Mouse (Mus musculus) hindbrain, embryonic 16.5 days (tissue): Measurements from ENCODE around the gene Edil3. TPM values are rescaled to one million over a fixed set of nuclear protein-coding genes. Genes with fewer than 3 reads are reported as not detected.
A peak's percentile ranks its signal among the peaks of the same experiment; 100 is the strongest.

ENCODE experiments used
- ATAC-seq: fragments of 200-750 bp; cut with Nextera tagmentation; 2 replicates; pipeline ENCODE4 v1.8.0; 2017; ENCODE audit warnings: moderate TSS enrichment, moderate library complexity
- H3K27ac ChIP-seq: fragments of 300-500 bp; sonication (generic); 2 replicates; pipeline ENCODE4 v1.5.1; 2014; ENCODE audit warnings: low read depth, mild to moderate bottlenecking, control low read depth, low read length, moderate library complexity
- H3K27me3 ChIP-seq: fragments of 300-500 bp; sonication (generic); replicated peaks from 2 replicates; pipeline ENCODE4 v1.6.1; 2014; ENCODE audit warnings: low read length; ENCODE audit not compliant: control insufficient read depth, insufficient read depth
- H3K36me3 ChIP-seq: fragments of 300-500 bp; sonication (generic); 2 replicates; pipeline ENCODE4 v1.6.1; 2014; ENCODE audit warnings: mild to moderate bottlenecking, low read length, moderate library complexity, mixed read lengths; ENCODE audit not compliant: control insufficient read depth, insufficient read depth
- H3K4me1 ChIP-seq: fragments of 300-500 bp; sonication (generic); 2 replicates; pipeline ENCODE4 v1.6.1; 2014; ENCODE audit warnings: low read depth, low read length; ENCODE audit not compliant: control insufficient read depth, insufficient read depth
- H3K4me2 ChIP-seq: fragments of 300-500 bp; sonication (generic); 2 replicates; pipeline ENCODE4 v1.6.1; 2014; ENCODE audit warnings: mild to moderate bottlenecking, low read length, control low read depth, moderate library complexity
- H3K4me3 ChIP-seq: fragments of 300-500 bp; sonication (generic); 2 replicates; pipeline ENCODE4 v1.5.1; 2014; ENCODE audit warnings: mild to moderate bottlenecking, low read length, control low read depth, moderate library complexity
- H3K9ac ChIP-seq: fragments of 300-500 bp; sonication (generic); 2 replicates; pipeline ENCODE4 v1.6.1; 2014; ENCODE audit warnings: low read depth, mild to moderate bottlenecking, control low read depth, low read length, moderate library complexity
- H3K9me3 ChIP-seq: fragments of 300-500 bp; sonication (generic); 2 replicates; pipeline ENCODE4 v1.6.1; 2014; ENCODE audit warnings: mild to moderate bottlenecking, low read length, moderate library complexity; ENCODE audit not compliant: control insufficient read depth
- WGBS: fragments of 180-500 bp; shearing (Covaris S2); extraction: QIAGEN DNeasy Blood & Tissue Kit; methylation state at CpG from one replicate; pipeline ENCODE4 v1.1.7; 2014; 5-methylcytosine and 5-hydroxymethylcytosine counted together
- polyA plus RNA-seq: library from polyadenylated mRNA; unstranded; fragments of >200 nt; fragmentation: Nextera tagmentation; extraction: Ambion mirVana; gene quantifications from 2 replicates; pipeline ENCODE4 v1.2.1, GENCODE M21; 2015

Edil3 gene
- polyA plus RNA-seq = 62.3 and 63.7 TPM in 2 replicates

DNA sequence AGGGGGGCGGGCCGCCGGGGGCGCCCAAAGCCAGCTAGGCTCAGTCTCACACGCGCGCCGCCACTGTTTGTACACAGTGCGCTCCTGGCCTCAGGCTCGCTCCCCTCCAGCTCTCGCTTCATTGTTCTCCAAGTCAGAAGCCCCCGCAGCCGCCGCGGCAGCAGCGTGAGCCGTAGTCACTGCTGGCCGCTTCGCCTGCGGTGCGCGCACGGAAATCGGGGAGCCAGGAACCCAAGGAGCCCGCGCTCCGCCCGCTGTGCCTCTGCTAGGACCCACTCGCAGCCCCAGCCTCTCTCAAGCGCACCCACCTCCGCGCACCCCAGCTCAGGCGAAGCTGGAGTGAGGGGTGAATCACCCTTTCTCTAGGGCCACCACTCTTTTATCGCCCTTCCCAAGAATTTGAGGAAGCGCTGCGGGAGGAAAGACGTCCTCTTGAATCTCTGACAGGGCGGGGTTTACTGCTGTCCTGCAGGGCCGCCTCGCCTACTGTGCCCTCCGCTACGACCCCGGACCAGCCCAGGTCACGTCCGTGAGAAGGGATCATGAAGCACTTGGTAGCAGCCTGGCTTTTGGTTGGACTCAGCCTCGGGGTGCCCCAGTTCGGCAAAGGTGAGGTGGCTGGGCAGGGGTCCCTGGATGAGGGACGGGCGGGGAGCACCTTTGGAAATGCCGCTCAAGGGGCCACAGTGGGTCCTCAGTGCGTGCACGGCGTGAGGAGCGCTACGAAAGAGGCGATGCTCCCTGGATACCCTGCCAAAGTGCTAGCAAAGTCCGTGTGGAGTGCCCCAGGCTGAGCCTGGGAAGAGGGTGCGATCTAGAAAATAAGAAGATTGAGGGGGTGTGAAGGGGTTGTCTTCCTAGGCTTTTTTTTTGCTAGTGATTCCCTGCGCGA is at the start of gene Edil3:
Gene Edil3 (plus strand): TSS at position 33 of the 892 bp plus-strand sequence.
- Histone ChIP-seq H3K4me2 (peak within 1 kb of the TSS; percentile 85), H3K9ac (peak within 1 kb of the TSS; percentile 91), H3K9me3 (no peaks in the 10 kb centered on the region), H3K27me3 (no peaks in the 10 kb centered on the region), H3K4me3 (peak within 1 kb of the TSS; percentile 74), H3K36me3 (no peaks in the 10 kb centered on the region), H3K4me1 (peaks cover 5% of the 10 kb centered on the region), H3K27ac (peak within 1 kb of the TSS; percentile 81)
- 2% methylated on average over 53 of the region's 60 CpGs for WGBS
- peak; percentile 88 for ATAC-seq

- H3K36me3 ChIP-seq = no peaks in the 10 kb centered on the region
- 95% methylated on average over 1 of the region's 1 CpGs for WGBS
Observed at GRCm38 (mm10) chr13:88799186-88799585, 22.1 kb upstream of the Edil3 start.

DNA sequence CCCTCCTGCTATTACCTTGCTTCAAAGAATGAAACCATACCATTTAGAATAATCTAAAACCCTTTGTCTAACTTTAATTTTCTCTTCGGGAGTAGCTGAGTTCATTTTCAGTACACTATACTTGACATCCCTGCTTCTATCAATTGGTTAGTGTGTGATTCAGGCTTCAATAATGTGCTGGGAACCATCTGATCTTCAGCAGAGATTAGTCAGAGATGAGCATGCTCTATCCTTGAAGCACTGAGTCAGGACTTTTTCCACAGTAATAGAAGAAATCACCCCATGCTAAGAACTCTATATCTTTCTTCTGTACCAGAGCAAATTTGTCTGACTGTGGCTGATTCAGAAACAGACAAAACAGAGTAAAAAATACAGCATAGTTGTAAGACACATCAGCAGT is 20.3 kb upstream of the Edil3 start:
- Histone ChIP-seq H3K9me3 (no peaks in the 10 kb centered on the region), H3K9ac (no peak overlapping the region), H3K36me3 (no peaks in the 10 kb centered on the region), H3K4me1 (no peaks in the 10 kb centered on the region), H3K4me3 (no peak overlapping the region), H3K4me2 (no peak overlapping the region), H3K27ac (no peak overlapping the region), H3K27me3 (no peaks in the 10 kb centered on the region)
- no peak for ATAC-seq
- WGBS = 81% methylated on average over 1 of the region's 1 CpGs

More at GRCm38 (mm10) chr13:88799186-88799585, 22.1 kb upstream of the Edil3 start:
- Histone ChIP-seq H3K4me3 (no peak overlapping the region), H3K27ac (no peak overlapping the region), H3K9me3 (no peaks in the 10 kb centered on the region), H3K4me2 (no peak overlapping the region), H3K4me1 (no peaks in the 10 kb centered on the region), H3K27me3 (no peaks in the 10 kb centered on the region), H3K9ac (no peak overlapping the region)
- ATAC-seq = no peak

DNA sequence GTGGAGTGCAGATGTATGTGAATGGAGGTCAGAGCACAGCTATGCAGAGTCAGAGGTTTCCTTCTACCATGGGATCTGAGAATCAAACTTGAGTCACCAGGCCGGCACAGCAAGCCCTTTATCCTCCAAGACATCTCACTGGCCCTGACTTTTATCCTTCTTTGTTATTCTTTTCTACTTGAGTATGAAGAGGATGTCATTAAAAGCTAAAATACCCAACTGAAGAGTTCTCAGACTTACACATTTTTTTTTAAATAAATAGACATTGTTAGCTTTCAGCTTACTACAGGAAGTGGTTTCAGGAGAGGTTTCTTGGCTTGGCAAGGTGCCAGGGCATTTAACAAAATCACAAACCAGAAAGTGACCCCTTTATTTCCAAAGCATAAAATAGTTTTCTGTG is 15.4 kb upstream of the Edil3 start:
- no peak overlapping the region for H3K4me2 ChIP-seq
- no peak overlapping the region for H3K4me3 ChIP-seq
- no peaks in the 10 kb centered on the region for H3K4me1 ChIP-seq
- ATAC-seq = no peak
- H3K36me3 ChIP-seq = no peaks in the 10 kb centered on the region
- no peaks in the 10 kb centered on the region for H3K27me3 ChIP-seq
- H3K9me3 ChIP-seq = no peaks in the 10 kb centered on the region
- WGBS = 69% methylated on average over 1 of the region's 1 CpGs
- no peak overlapping the region for H3K9ac ChIP-seq
- H3K27ac ChIP-seq = no peak overlapping the region

GRCm38 (mm10) chr13:88806269-88806668 is 15.0 kb upstream of the Edil3 start:
- Histone ChIP-seq H3K9ac (no peak overlapping the region), H3K9me3 (no peaks in the 10 kb centered on the region), H3K27ac (no peak overlapping the region), H3K27me3 (no peaks in the 10 kb centered on the region), H3K36me3 (no peaks in the 10 kb centered on the region), H3K4me1 (no peaks in the 10 kb centered on the region), H3K4me3 (no peak overlapping the region), H3K4me2 (no peak overlapping the region)
- WGBS = 94% methylated on average over 3 of the region's 3 CpGs
- ATAC-seq = no peak

GRCm38 (mm10) chr13:88810097-88810496 is 11.2 kb upstream of the Edil3 start:
- Histone ChIP-seq H3K9me3 (no peaks in the 10 kb centered on the region), H3K4me3 (no peak overlapping the region), H3K4me2 (no peak overlapping the region), H3K4me1 (no peaks in the 10 kb centered on the region), H3K27ac (no peak overlapping the region), H3K27me3 (no peaks in the 10 kb centered on the region), H3K9ac (no peak overlapping the region), H3K36me3 (no peaks in the 10 kb centered on the region)
- 94% methylated on average over 1 of the region's 1 CpGs for WGBS
- ATAC-seq = no peak

GRCm38 (mm10) chr13:88820686-88821308 is 475 bp upstream of the Edil3 start:
- WGBS = 26% methylated on average over 5 of the region's 5 CpGs
- no peaks in the 10 kb centered on the region for H3K36me3 ChIP-seq
- H3K9me3 ChIP-seq = no peaks in the 10 kb centered on the region
- H3K9ac ChIP-seq = peak overlapping the region; percentile 91; the same call in 1 of the 2 replicates
- peak overlapping the region; percentile 74 for H3K4me3 ChIP-seq
- peak overlapping the region; percentile 85 for H3K4me2 ChIP-seq
- ATAC-seq = peak; percentile 34; the same call in 1 of the 2 replicates
- no peak overlapping the region; the same call in 1 of the 2 replicates for H3K27ac ChIP-seq
- H3K27me3 ChIP-seq = no peaks in the 10 kb centered on the region
- peaks cover 5% of the 10 kb centered on the region for H3K4me1 ChIP-seq

- H3K9me3 ChIP-seq = no peaks in the 10 kb centered on the region
- H3K4me1 ChIP-seq = peaks cover 5% of the 10 kb centered on the region
- ATAC-seq = peak; percentile 21; the same call in 1 of the 2 replicates
- H3K27me3 ChIP-seq = no peaks in the 10 kb centered on the region
- WGBS = 4% methylated on average over 10 of the region's 10 CpGs
- peak overlapping the region; percentile 81 for H3K27ac ChIP-seq
- H3K36me3 ChIP-seq = no peaks in the 10 kb centered on the region
- H3K4me3 ChIP-seq = peak overlapping the region; percentile 74
- H3K9ac ChIP-seq = peak overlapping the region; percentile 91
- H3K4me2 ChIP-seq = peak overlapping the region; percentile 85
Observed at GRCm38 (mm10) chr13:88822332-88822895, 1.1 kb downstream of the Edil3 start.
